Comparison of ENCODE assay signal across 20 mouse cellular contexts in genomic region chr17:24157526-24157925, GRCm38 (mm10).
"Had no signal": no experiment of that assay in that cellular context is flagged by ENCODE, and none has a peak within 500 bp of the region (broad histone marks: within the 10 kb centered on the region; RNA-seq: fewer than 3 reads in every experiment).

No protein-coding gene starts in this region.

- H3K4me2 ChIP-seq: heart, embryonic 12.5 days; hindbrain, embryonic 13.5 days; hindbrain, embryonic 15.5 days; limb, embryonic 13.5 days; limb, embryonic 15.5 days; liver, embryonic 12.5 days had no signal

- H3K9me3 ChIP-seq: heart, embryonic 10.5 days; heart, embryonic 12.5 days; hindbrain, embryonic 13.5 days; hindbrain, embryonic 15.5 days; limb, embryonic 13.5 days; limb, embryonic 15.5 days; liver, embryonic 12.5 days had no signal

- H3K4me3 ChIP-seq: heart, embryonic 10.5 days; heart, embryonic 12.5 days; hindbrain, embryonic 13.5 days; hindbrain, embryonic 15.5 days; limb, embryonic 13.5 days; limb, embryonic 15.5 days; liver, embryonic 12.5 days had no signal

- ATAC-seq: hindbrain, postnatal 0 days; intestine, embryonic 16.5 days; liver, embryonic 12.5 days had no signal

- DNase-seq: gastrocnemius, postnatal 14 days; gastrocnemius, postnatal 36 days; heart, adult 18-20 months; heart, postnatal 10 days; kidney, adult 11 months; kidney, adult 2 months; kidney, adult 9 months; kidney, postnatal 10 days; kidney, postnatal 25 days; layer of hippocampus, postnatal 36 days; left cerebral cortex, postnatal 4 days had no signal

- H3K27ac ChIP-seq: heart, embryonic 10.5 days; hindbrain, embryonic 13.5 days; hindbrain, embryonic 15.5 days; hindbrain, postnatal 0 days; limb, embryonic 13.5 days; limb, embryonic 15.5 days; liver, embryonic 12.5 days had no signal

- H3K9ac ChIP-seq: heart, embryonic 12.5 days; hindbrain, embryonic 13.5 days; hindbrain, embryonic 15.5 days; limb, embryonic 13.5 days; limb, embryonic 15.5 days; liver, embryonic 12.5 days had no signal

- H3K27me3 ChIP-seq: heart, embryonic 12.5 days; hindbrain, embryonic 13.5 days; hindbrain, embryonic 15.5 days; limb, embryonic 13.5 days; limb, embryonic 15.5 days; liver, embryonic 12.5 days had no signal
